Mouse (Mus musculus): Measurements from ENCODE around the gene Kcnma1. TPM values are rescaled to one million over a fixed set of nuclear protein-coding genes. Genes with fewer than 3 reads are reported as not detected.

The Kcnma1 gene
- polyA plus RNA-seq, 1 experiment from 2014 or later = 22.8 TPM

GRCm38 (mm10) chr14:23521080-23521684 is 493.1 kb downstream of the Kcnma1 start:
- 82% methylated on average over 10 of the region's 10 CpGs for WGBS
- Histone ChIP-seq H3K9ac (no peak overlapping the region), H3K27me3 (ENCODE audit: control insufficient read depth, insufficient read depth, low read length) (no peaks in the 10 kb centered on the region), H3K4me3 (replicated peaks; ENCODE audit: low read length) (no peak overlapping the region), H3K27ac (no peak overlapping the region), H3K4me1 (replicated peaks; ENCODE audit: control insufficient read depth, insufficient read depth, low read length) (no peaks in the 10 kb centered on the region), H3K9me3 (ENCODE audit: control insufficient read depth, low read length) (no peaks in the 10 kb centered on the region), H3K36me3 (replicated peaks; ENCODE audit: control insufficient read depth, insufficient read depth) (no peaks in the 10 kb centered on the region), H3K4me2 (replicated peaks) (no peak overlapping the region)
- ATAC-seq (ENCODE audit: low FRiP score) (no peak), DNase-seq (ENCODE audit: low spot score) (no peak)

GRCm38 (mm10) chr14:23517374-23517773 is 496.9 kb downstream of the Kcnma1 start:
- Histone ChIP-seq H3K4me1 (replicated peaks; ENCODE audit: control insufficient read depth, insufficient read depth, low read length) (no peaks in the 10 kb centered on the region), H3K9me3 (ENCODE audit: control insufficient read depth, low read length) (no peaks in the 10 kb centered on the region), H3K27me3 (ENCODE audit: control insufficient read depth, insufficient read depth, low read length) (no peaks in the 10 kb centered on the region), H3K27ac (no peak overlapping the region), H3K9ac (no peak overlapping the region), H3K4me2 (replicated peaks) (no peak overlapping the region), H3K4me3 (replicated peaks; ENCODE audit: low read length) (no peak overlapping the region), H3K36me3 (replicated peaks; ENCODE audit: control insufficient read depth, insufficient read depth) (no peaks in the 10 kb centered on the region)
- DNase-seq (ENCODE audit: low spot score) = no peak
- ATAC-seq (ENCODE audit: low FRiP score) = no peak
- WGBS = 89% methylated on average over 2 of the region's 2 CpGs

GRCm38 (mm10) chr14:23509792-23510191 is 504.5 kb downstream of the Kcnma1 start:
- no peak overlapping the region for H3K4me3 ChIP-seq (replicated peaks; ENCODE audit: low read length)
- H3K4me2 ChIP-seq (replicated peaks) = no peak overlapping the region
- H3K27ac ChIP-seq = no peak overlapping the region
- no peaks in the 10 kb centered on the region; the same call in 1 of the 2 replicates for H3K4me1 ChIP-seq (replicated peaks; ENCODE audit: control insufficient read depth, insufficient read depth, low read length)
- no peaks in the 10 kb centered on the region; the same call in 1 of the 2 replicates for H3K36me3 ChIP-seq (replicated peaks; ENCODE audit: control insufficient read depth, insufficient read depth)
- no peak overlapping the region for H3K9ac ChIP-seq
- no peak for ATAC-seq (ENCODE audit: low FRiP score)
- no peaks in the 10 kb centered on the region for H3K9me3 ChIP-seq (ENCODE audit: control insufficient read depth, low read length)
- WGBS = 83% methylated on average over 5 of the region's 5 CpGs
- no peaks in the 10 kb centered on the region for H3K27me3 ChIP-seq (ENCODE audit: control insufficient read depth, insufficient read depth, low read length)
- DNase-seq (ENCODE audit: low spot score) = no peak

GRCm38 (mm10) chr14:23502236-23502790 is 512.0 kb downstream of the Kcnma1 start:
- no peak for DNase-seq (ENCODE audit: low spot score)

GRCm38 (mm10) chr14:23496801-23497200 is 517.5 kb downstream of the Kcnma1 start:
- Histone ChIP-seq H3K9me3 (ENCODE audit: control insufficient read depth, low read length) (no peaks in the 10 kb centered on the region), H3K4me2 (replicated peaks) (no peak overlapping the region), H3K36me3 (replicated peaks; ENCODE audit: control insufficient read depth, insufficient read depth) (no peaks in the 10 kb centered on the region), H3K4me1 (replicated peaks; ENCODE audit: control insufficient read depth, insufficient read depth, low read length) (no peaks in the 10 kb centered on the region), H3K4me3 (replicated peaks; ENCODE audit: low read length) (no peak overlapping the region), H3K27me3 (ENCODE audit: control insufficient read depth, insufficient read depth, low read length) (no peaks in the 10 kb centered on the region), H3K27ac (no peak overlapping the region), H3K9ac (no peak overlapping the region)
- ATAC-seq (ENCODE audit: low FRiP score) (no peak), DNase-seq (ENCODE audit: low spot score) (no peak)
- WGBS = 94% methylated on average over 3 of the region's 3 CpGs

More at GRCm38 (mm10) chr14:23502236-23502790, 512.0 kb downstream of the Kcnma1 start:
- no peak for ATAC-seq (ENCODE audit: low FRiP score)
- H3K4me3 ChIP-seq (replicated peaks; ENCODE audit: low read length) = no peak overlapping the region
- 41% methylated on average over 8 of the region's 8 CpGs for WGBS
- H3K9me3 ChIP-seq (ENCODE audit: control insufficient read depth, low read length) = no peaks in the 10 kb centered on the region
- H3K36me3 ChIP-seq (replicated peaks; ENCODE audit: control insufficient read depth, insufficient read depth) = no peaks in the 10 kb centered on the region
- no peak overlapping the region for H3K4me2 ChIP-seq (replicated peaks)
- H3K9ac ChIP-seq = no peak overlapping the region
- H3K27me3 ChIP-seq (ENCODE audit: control insufficient read depth, insufficient read depth, low read length) = no peaks in the 10 kb centered on the region
- H3K4me1 ChIP-seq (replicated peaks; ENCODE audit: control insufficient read depth, insufficient read depth, low read length) = no peaks in the 10 kb centered on the region
- no peak overlapping the region for H3K27ac ChIP-seq

- Histone ChIP-seq H3K9me3 (ENCODE audit: control insufficient read depth, low read length) (no peaks in the 10 kb centered on the region), H3K4me2 (replicated peaks) (no peak overlapping the region), H3K27me3 (ENCODE audit: control insufficient read depth, insufficient read depth, low read length) (no peaks in the 10 kb centered on the region), H3K4me1 (replicated peaks; ENCODE audit: control insufficient read depth, insufficient read depth, low read length) (no peaks in the 10 kb centered on the region), H3K27ac (no peak overlapping the region), H3K4me3 (replicated peaks; ENCODE audit: low read length) (no peak overlapping the region), H3K36me3 (replicated peaks; ENCODE audit: control insufficient read depth, insufficient read depth) (no peaks in the 10 kb centered on the region), H3K9ac (no peak overlapping the region)
- ATAC-seq (ENCODE audit: low FRiP score) = no peak
- WGBS = 85% methylated on average over 4 of the region's 4 CpGs
- no peak for DNase-seq (ENCODE audit: low spot score)
These were observed 518.0 kb downstream of the Kcnma1 start for GRCm38 (mm10) chr14:23496236-23496740.

GRCm38 (mm10) chr14:23494496-23494800 is 519.8 kb downstream of the Kcnma1 start:
- Histone ChIP-seq H3K4me2 (replicated peaks) (no peak overlapping the region), H3K9ac (no peak overlapping the region), H3K4me1 (replicated peaks; ENCODE audit: control insufficient read depth, insufficient read depth, low read length) (no peaks in the 10 kb centered on the region), H3K36me3 (replicated peaks; ENCODE audit: control insufficient read depth, insufficient read depth) (no peaks in the 10 kb centered on the region), H3K4me3 (replicated peaks; ENCODE audit: low read length) (no peak overlapping the region), H3K27ac (no peak overlapping the region), H3K27me3 (ENCODE audit: control insufficient read depth, insufficient read depth, low read length) (no peaks in the 10 kb centered on the region), H3K9me3 (ENCODE audit: control insufficient read depth, low read length) (no peaks in the 10 kb centered on the region)
- DNase-seq (ENCODE audit: low spot score) (no peak), ATAC-seq (ENCODE audit: low FRiP score) (no peak)
- WGBS = 86% methylated on average over 3 of the region's 3 CpGs

- no peak overlapping the region for H3K4me3 ChIP-seq (replicated peaks; ENCODE audit: low read length)
- H3K9me3 ChIP-seq (ENCODE audit: control insufficient read depth, low read length) = no peaks in the 10 kb centered on the region
- H3K9ac ChIP-seq = no peak overlapping the region
- no peaks in the 10 kb centered on the region for H3K36me3 ChIP-seq (replicated peaks; ENCODE audit: control insufficient read depth, insufficient read depth)
- WGBS = 78% methylated on average over 8 of the region's 8 CpGs
- DNase-seq (ENCODE audit: low spot score) (no peak), ATAC-seq (ENCODE audit: low FRiP score) (no peak)
- H3K27me3 ChIP-seq (ENCODE audit: control insufficient read depth, insufficient read depth, low read length) = no peaks in the 10 kb centered on the region
- no peak overlapping the region for H3K4me2 ChIP-seq (replicated peaks)
- no peak overlapping the region for H3K27ac ChIP-seq
- H3K4me1 ChIP-seq (replicated peaks; ENCODE audit: control insufficient read depth, insufficient read depth, low read length) = no peaks in the 10 kb centered on the region
These were observed 520.4 kb downstream of the Kcnma1 start for GRCm38 (mm10) chr14:23493750-23494495.

GRCm38 (mm10) chr14:23492581-23493360 is 521.5 kb downstream of the Kcnma1 start:
- H3K9ac ChIP-seq = no peak overlapping the region
- WGBS = 86% methylated on average over 9 of the region's 9 CpGs
- no peak for DNase-seq (ENCODE audit: low spot score)
- H3K27me3 ChIP-seq (ENCODE audit: control insufficient read depth, insufficient read depth, low read length) = no peaks in the 10 kb centered on the region
- ATAC-seq (ENCODE audit: low FRiP score) = no peak
- no peaks in the 10 kb centered on the region for H3K9me3 ChIP-seq (ENCODE audit: control insufficient read depth, low read length)
- H3K4me3 ChIP-seq (replicated peaks; ENCODE audit: low read length) = no peak overlapping the region
- no peak overlapping the region for H3K4me2 ChIP-seq (replicated peaks)
- no peaks in the 10 kb centered on the region for H3K4me1 ChIP-seq (replicated peaks; ENCODE audit: control insufficient read depth, insufficient read depth, low read length)
- no peak overlapping the region for H3K27ac ChIP-seq
- no peaks in the 10 kb centered on the region for H3K36me3 ChIP-seq (replicated peaks; ENCODE audit: control insufficient read depth, insufficient read depth)
